8 mouse cellular contexts compared by ENCODE assay signal in genomic region chr8:80878146-80878545, GRCm38 (mm10). TPM values are rescaled to one million over a fixed set of nuclear protein-coding genes. Genes with fewer than 3 reads are reported as not detected.
DNase-seq lines count a peak whose midpoint lies in the region; ATAC-seq and TF ChIP-seq lines count a peak whose summit lies in the region.

No protein-coding gene starts in this region.

- H3K4me2 ChIP-seq in kidney, embryonic 15.5 days, result peak overlapping the region; percentile 83
- H3K4me2 ChIP-seq in intestine, embryonic 15.5 days (replicated peaks), result peak overlapping the region; percentile 76
- peak overlapping the region; percentile 67 for H3K4me2 ChIP-seq in midbrain, embryonic 16.5 days (ENCODE audit: low read length)

- no peaks in the 10 kb centered on the region for H3K27me3 ChIP-seq in kidney, embryonic 15.5 days
- no peaks in the 10 kb centered on the region for H3K27me3 ChIP-seq in intestine, embryonic 15.5 days (replicated peaks)
- no peaks in the 10 kb centered on the region for H3K27me3 ChIP-seq in midbrain, embryonic 16.5 days (ENCODE audit: control insufficient read depth, insufficient read depth, low read depth, low read length)

- TF ChIP-seq POLR2A in embryonic fibroblast, embryonic 13.5 days (IDR thresholded peaks at IDR 0.05; ENCODE audit: low read depth, low read length), result no peak

- 36% methylated on average over 9 of the region's 9 CpGs for WGBS in kidney, embryonic 15.5 days
- 38% methylated on average over 9 of the region's 9 CpGs for WGBS in intestine, embryonic 15.5 days
- WGBS in midbrain, embryonic 16.5 days, result 48% methylated on average over 9 of the region's 9 CpGs

- DNase-seq in kidney, adult 18-20 months, result no peak
- no peak for DNase-seq in thymus, postnatal 36 days
- no peak for DNase-seq in embryo, embryonic 9.5 days (ENCODE audit: extremely low spot score)
- DNase-seq in gastrocnemius, postnatal 36 days, result no peak

- peaks cover 37% of the 10 kb centered on the region for H3K4me1 ChIP-seq in kidney, embryonic 15.5 days
- peaks cover 3% of the 10 kb centered on the region; the same call in 1 of the 2 replicates for H3K4me1 ChIP-seq in embryonic fibroblast, embryonic 13.5 days (ENCODE audit: control insufficient read depth, insufficient read depth, low read length)
- 0 out of 2 replicates have a peak, but pooled peaks cover 6% of the 10 kb centered on the region for H3K4me1 ChIP-seq in intestine, embryonic 15.5 days (replicated peaks)
- peaks cover 15% of the 10 kb centered on the region for H3K4me1 ChIP-seq in midbrain, embryonic 16.5 days (ENCODE audit: control insufficient read depth, insufficient read depth, low read length)

- ATAC-seq in kidney, embryonic 15.5 days (replicated peaks; ENCODE audit: low FRiP score), result no peak
- ATAC-seq in intestine, embryonic 15.5 days, result no peak
- no peak for ATAC-seq in midbrain, embryonic 16.5 days

- peak overlapping the region; percentile 76; the same call in 1 of the 2 replicates for H3K9ac ChIP-seq in kidney, embryonic 15.5 days
- H3K9ac ChIP-seq in intestine, embryonic 15.5 days, result peak overlapping the region; percentile 87; the same call in 1 of the 2 replicates
- H3K9ac ChIP-seq in midbrain, embryonic 16.5 days (ENCODE audit: low read depth, low read length), result peak overlapping the region; percentile 77; the same call in 1 of the 2 replicates

- intact Hi-C loops in gastrocnemius, postnatal 36 days (cut with DNase I), result loop anchor here (5.0 kb wide), 3 partner anchors 81 to 114 kb away; no protein-coding TSS in a partner anchor

- H3K4me3 ChIP-seq in kidney, embryonic 15.5 days (replicated peaks), result peak overlapping the region; percentile 81
- H3K4me3 ChIP-seq in embryonic fibroblast, embryonic 13.5 days (ENCODE audit: insufficient read depth, low read length), result peak overlapping the region; percentile 76
- H3K4me3 ChIP-seq in intestine, embryonic 15.5 days (replicated peaks), result peak overlapping the region; percentile 67
- H3K4me3 ChIP-seq in midbrain, embryonic 16.5 days (ENCODE audit: low read depth, low read length), result peak overlapping the region; percentile 82

- no peak overlapping the region for H3K27ac ChIP-seq in kidney, embryonic 15.5 days
- peak overlapping the region; percentile 97 for H3K27ac ChIP-seq in embryonic fibroblast, embryonic 13.5 days (ENCODE audit: insufficient read depth, low read length)
- no peak overlapping the region for H3K27ac ChIP-seq in intestine, embryonic 15.5 days
- no peak overlapping the region for H3K27ac ChIP-seq in midbrain, embryonic 16.5 days (ENCODE audit: low read length)

- TF ChIP-seq CTCF in embryonic fibroblast, embryonic 13.5 days (IDR thresholded peaks at IDR 0.05; ENCODE audit: borderline replicate concordance, insufficient read depth, low read length), result no peak

- H3K9me3 ChIP-seq in kidney, embryonic 15.5 days (replicated peaks), result no peaks in the 10 kb centered on the region
- no peaks in the 10 kb centered on the region for H3K9me3 ChIP-seq in intestine, embryonic 15.5 days
- no peaks in the 10 kb centered on the region for H3K9me3 ChIP-seq in midbrain, embryonic 16.5 days (replicated peaks; ENCODE audit: control insufficient read depth, low read length, poor library complexity, severe bottlenecking)

- no peaks in the 10 kb centered on the region for H3K36me3 ChIP-seq in kidney, embryonic 15.5 days
- no peaks in the 10 kb centered on the region for H3K36me3 ChIP-seq in intestine, embryonic 15.5 days
- no peaks in the 10 kb centered on the region for H3K36me3 ChIP-seq in midbrain, embryonic 16.5 days (ENCODE audit: control insufficient read depth, insufficient read depth, low read length)

RNA-seq across cellular contexts. Expression of gene Gab1, which starts 2.2 kb away (rescaled TPM):
- 16.4 and 16.8 TPM in 2 replicates for polyA plus RNA-seq in kidney, embryonic 15.5 days (2015; fragmentation: Nextera tagmentation; extraction: Ambion mirVana)
- 15.5 and 25.4 TPM in 2 replicates for polyA plus RNA-seq in embryonic fibroblast, embryonic 13.5 days (2011; ENCODE audit: insufficient read length, low read depth, missing spikeins)
- polyA plus RNA-seq in intestine, embryonic 15.5 days (2015; fragmentation: Nextera tagmentation; extraction: Ambion mirVana), result 13.5 and 14.3 TPM in 2 replicates
- polyA plus RNA-seq in midbrain, embryonic 16.5 days (2015; fragmentation: Nextera tagmentation; extraction: Ambion mirVana), result 6.4 and 7.6 TPM in 2 replicates
- 1 to 10 TPM; 8.2 to 9.9 TPM for total RNA-seq in gastrocnemius, postnatal 36 days (2021)
